Mouse (Mus musculus) adrenal gland, adult 2 months (tissue): ENCODE data around the gene Tmem109. TPM values are rescaled to one million over a fixed set of nuclear protein-coding genes. Genes with fewer than 3 reads are reported as not detected.
A peak's percentile ranks its signal among the peaks of the same experiment; 100 is the strongest.

Source experiments
- DNase-seq: peaks from one replicate; pipeline ENCODE4 v3.0.0; 2021
- polyA plus RNA-seq: library from polyadenylated mRNA; depleted of rRNA; stranded (reverse); fragments of >200 nt; gene quantifications from 2 replicates; pipeline ENCODE4 v1.2.3, GENCODE M21; 2012
- total RNA-seq, 2 experiments: library from RNA; stranded (reverse); gene quantifications; 2 replicates each; pipeline ENCODE4 v1.2.3; 2021

The Tmem109 gene
- total and polyA plus RNA-seq, 3 experiments = 149 to 306 (median 202) TPM

- no peak for DNase-seq
These were observed 10.4 kb upstream of the Tmem109 start for GRCm38 (mm10) chr19:10892201-10892600.

- no peak for DNase-seq
These were observed 801 bp downstream of the Tmem109 start for GRCm38 (mm10) chr19:10880975-10881425.

GRCm38 (mm10) chr19:10880085-10880974 is 1.5 kb downstream of the Tmem109 start:
- peak; percentile 63 for DNase-seq

- peak; percentile 56 for DNase-seq
These were observed 3.5 kb downstream of the Tmem109 start for GRCm38 (mm10) chr19:10878201-10878837.

- peak; percentile 28 for DNase-seq
These were observed 10.4 kb downstream of the Tmem109 start for GRCm38 (mm10) chr19:10871328-10871961.

GRCm38 (mm10) chr19:10870676-10871075 is 11.1 kb downstream of the Tmem109 start:
- DNase-seq = peak; percentile 84

GRCm38 (mm10) chr19:10869886-10870527 is 11.8 kb downstream of the Tmem109 start, which contains the start of gene Tmem132a:
Gene Tmem132a, minus strand, starts transcription at chr19:10869940.
- no peak for DNase-seq

GRCm38 (mm10) chr19:10869241-10869885 is 12.4 kb downstream of the Tmem109 start:
- DNase-seq = peak; percentile 90

- no peak for DNase-seq
These were observed 13.1 kb downstream of the Tmem109 start for GRCm38 (mm10) chr19:10868623-10869141.

GRCm38 (mm10) chr19:10867946-10868622 is 13.7 kb downstream of the Tmem109 start:
- DNase-seq = no peak

- DNase-seq = no peak
These were observed 15.4 kb downstream of the Tmem109 start for GRCm38 (mm10) chr19:10866351-10866750.

GRCm38 (mm10) chr19:10860072-10860497 is 21.7 kb downstream of the Tmem109 start:
- DNase-seq = no peak

- no peak for DNase-seq
These were observed 25.3 kb downstream of the Tmem109 start for GRCm38 (mm10) chr19:10856520-10856919.

- DNase-seq = no peak
These were observed 26.4 kb downstream of the Tmem109 start for GRCm38 (mm10) chr19:10855422-10855821.

- DNase-seq = peak; percentile 87
These were observed 34.3 kb downstream of the Tmem109 start for GRCm38 (mm10) chr19:10847311-10848087.

GRCm38 (mm10) chr19:10846150-10846549 is 35.7 kb downstream of the Tmem109 start:
- no peak for DNase-seq

- no peak for DNase-seq
These were observed 36.3 kb downstream of the Tmem109 start for GRCm38 (mm10) chr19:10845454-10845853.

- DNase-seq = no peak
These were observed 37.6 kb downstream of the Tmem109 start for GRCm38 (mm10) chr19:10844206-10844605.

- DNase-seq = no peak
These were observed 38.9 kb downstream of the Tmem109 start for GRCm38 (mm10) chr19:10842914-10843313.
